Mouse (Mus musculus): Measurements from ENCODE around the gene Rps27rt. TPM values are rescaled to one million over a fixed set of nuclear protein-coding genes. Genes with fewer than 3 reads are reported as not detected.

The Rps27rt gene
- polyA plus RNA-seq, 1 experiment, result 85.5 TPM

DNA sequence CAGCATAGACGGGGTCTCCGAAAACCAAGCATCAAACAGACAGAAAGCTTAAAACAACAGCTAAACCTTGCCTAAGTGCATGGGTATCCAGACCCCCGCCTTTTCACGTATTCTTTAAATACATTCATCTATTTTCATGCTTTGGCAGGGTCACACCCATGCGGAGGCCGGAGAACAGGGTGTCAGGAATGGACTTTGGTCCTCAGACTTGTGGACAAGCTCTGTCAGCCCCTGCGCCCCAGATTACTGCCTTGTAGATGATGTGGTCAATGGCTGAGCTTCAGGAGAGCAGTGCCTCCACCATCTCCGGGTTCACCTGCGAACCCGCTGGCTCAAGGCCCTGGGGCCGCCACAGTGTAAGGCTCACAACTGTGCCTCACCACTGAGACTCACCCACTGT is 27.2 kb downstream of the Rps27rt start:
- DNase-seq, result no peak
- WGBS, result 95% methylated on average over 11 of the region's 11 CpGs
- H3K36me3 ChIP-seq (ENCODE audit: control insufficient read depth, insufficient read depth, low read length), result no peaks in the 10 kb centered on the region
- H3K4me1 ChIP-seq (replicated peaks; ENCODE audit: control insufficient read depth, insufficient read depth, low read length), result 0 out of 2 replicates have a peak, but pooled peaks cover 1% of the 10 kb centered on the region
- no peak overlapping the region for H3K27ac ChIP-seq (ENCODE audit: control insufficient read depth, insufficient read depth, low read length)
- H3K4me3 ChIP-seq (ENCODE audit: control insufficient read depth, insufficient read depth, low read length), result no peak overlapping the region
- TF ChIP-seq POLR2A (IDR thresholded peaks at IDR 0.05; ENCODE audit: control insufficient read depth, extremely low read depth, insufficient read depth, low read length, poor library complexity) (no peak), CTCF (IDR thresholded peaks at IDR 0.05; ENCODE audit: borderline replicate concordance, control insufficient read depth, extremely low read depth, insufficient read depth, low read length, poor library complexity) (no peak)
- H3K27me3 ChIP-seq (ENCODE audit: control insufficient read depth, insufficient read depth, low read length), result no peaks in the 10 kb centered on the region

GRCm38 (mm10) chr9:114952866-114953265 is 29.7 kb downstream of the Rps27rt start:
- TF ChIP-seq CTCF (IDR thresholded peaks at IDR 0.05; ENCODE audit: borderline replicate concordance, control insufficient read depth, extremely low read depth, insufficient read depth, low read length, poor library complexity) (no peak), POLR2A (IDR thresholded peaks at IDR 0.05; ENCODE audit: control insufficient read depth, extremely low read depth, insufficient read depth, low read length, poor library complexity) (no peak)
- no peaks in the 10 kb centered on the region for H3K27me3 ChIP-seq (ENCODE audit: control insufficient read depth, insufficient read depth, low read length)
- H3K27ac ChIP-seq (ENCODE audit: control insufficient read depth, insufficient read depth, low read length), result no peak overlapping the region
- H3K36me3 ChIP-seq (ENCODE audit: control insufficient read depth, insufficient read depth, low read length), result no peaks in the 10 kb centered on the region
- no peak for DNase-seq
- no peak overlapping the region for H3K4me3 ChIP-seq (ENCODE audit: control insufficient read depth, insufficient read depth, low read length)
- whole genome bisulfite sequencing, result 64% methylated on average over 1 of the region's 1 CpGs
- peaks cover 5% of the 10 kb centered on the region for H3K4me1 ChIP-seq (replicated peaks; ENCODE audit: control insufficient read depth, insufficient read depth, low read length)

- DNase-seq, result no peak
- Histone ChIP-seq H3K27ac (ENCODE audit: control insufficient read depth, insufficient read depth, low read length) (no peak overlapping the region), H3K4me3 (ENCODE audit: control insufficient read depth, insufficient read depth, low read length) (no peak overlapping the region), H3K36me3 (ENCODE audit: control insufficient read depth, insufficient read depth, low read length) (no peaks in the 10 kb centered on the region), H3K4me1 (replicated peaks; ENCODE audit: control insufficient read depth, insufficient read depth, low read length) (peaks cover 5% of the 10 kb centered on the region), H3K27me3 (ENCODE audit: control insufficient read depth, insufficient read depth, low read length) (no peaks in the 10 kb centered on the region)
- WGBS, result 7% methylated on average over 5 of the region's 5 CpGs
- TF ChIP-seq CTCF (IDR thresholded peaks at IDR 0.05; ENCODE audit: borderline replicate concordance, control insufficient read depth, extremely low read depth, insufficient read depth, low read length, poor library complexity), result no peak
- no peak for TF ChIP-seq POLR2A (IDR thresholded peaks at IDR 0.05; ENCODE audit: control insufficient read depth, extremely low read depth, insufficient read depth, low read length, poor library complexity)
Measured at GRCm38 (mm10) chr9:114948395-114948794, 34.1 kb downstream of the Rps27rt start.

GRCm38 (mm10) chr9:114945576-114945975 is 37.0 kb downstream of the Rps27rt start:
- Histone ChIP-seq H3K27me3 (ENCODE audit: control insufficient read depth, insufficient read depth, low read length) (no peaks in the 10 kb centered on the region), H3K4me3 (ENCODE audit: control insufficient read depth, insufficient read depth, low read length) (no peak overlapping the region), H3K4me1 (replicated peaks; ENCODE audit: control insufficient read depth, insufficient read depth, low read length) (peaks cover 5% of the 10 kb centered on the region), H3K36me3 (ENCODE audit: control insufficient read depth, insufficient read depth, low read length) (no peaks in the 10 kb centered on the region), H3K27ac (ENCODE audit: control insufficient read depth, insufficient read depth, low read length) (no peak overlapping the region)
- DNase-seq, result no peak
- no peak for TF ChIP-seq CTCF (IDR thresholded peaks at IDR 0.05; ENCODE audit: borderline replicate concordance, control insufficient read depth, extremely low read depth, insufficient read depth, low read length, poor library complexity)
- TF ChIP-seq POLR2A (IDR thresholded peaks at IDR 0.05; ENCODE audit: control insufficient read depth, extremely low read depth, insufficient read depth, low read length, poor library complexity), result no peak
- 91% methylated on average over 6 of the region's 6 CpGs for WGBS

DNA sequence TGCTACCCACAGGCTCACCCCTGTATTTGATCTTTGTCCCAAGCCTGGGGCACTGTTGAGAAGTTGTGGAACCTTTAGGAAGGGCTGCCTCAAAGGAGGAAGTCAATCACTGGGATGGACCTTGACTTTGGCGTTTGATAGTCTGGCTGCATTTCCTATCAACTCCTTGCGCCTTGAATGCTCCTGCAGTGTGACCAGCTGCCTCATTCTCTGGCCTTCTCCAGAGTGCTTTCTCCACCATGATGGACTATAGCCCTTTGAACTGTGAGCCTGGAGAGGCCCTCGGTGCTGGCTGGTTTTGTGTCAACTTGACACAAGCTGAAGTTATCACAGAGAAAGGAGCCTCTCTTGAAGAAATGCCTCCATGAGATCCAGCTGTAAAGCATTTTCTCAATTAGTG is 37.9 kb downstream of the Rps27rt start:
- no peak for DNase-seq
- H3K36me3 ChIP-seq (ENCODE audit: control insufficient read depth, insufficient read depth, low read length), result no peaks in the 10 kb centered on the region
- H3K4me3 ChIP-seq (ENCODE audit: control insufficient read depth, insufficient read depth, low read length), result no peak overlapping the region
- H3K27me3 ChIP-seq (ENCODE audit: control insufficient read depth, insufficient read depth, low read length), result no peaks in the 10 kb centered on the region
- no peak for TF ChIP-seq CTCF (IDR thresholded peaks at IDR 0.05; ENCODE audit: borderline replicate concordance, control insufficient read depth, extremely low read depth, insufficient read depth, low read length, poor library complexity)
- no peak for TF ChIP-seq POLR2A (IDR thresholded peaks at IDR 0.05; ENCODE audit: control insufficient read depth, extremely low read depth, insufficient read depth, low read length, poor library complexity)
- H3K4me1 ChIP-seq (replicated peaks; ENCODE audit: control insufficient read depth, insufficient read depth, low read length), result peaks cover 5% of the 10 kb centered on the region
- no peak overlapping the region for H3K27ac ChIP-seq (ENCODE audit: control insufficient read depth, insufficient read depth, low read length)
- 92% methylated on average over 3 of the region's 3 CpGs for WGBS

DNA sequence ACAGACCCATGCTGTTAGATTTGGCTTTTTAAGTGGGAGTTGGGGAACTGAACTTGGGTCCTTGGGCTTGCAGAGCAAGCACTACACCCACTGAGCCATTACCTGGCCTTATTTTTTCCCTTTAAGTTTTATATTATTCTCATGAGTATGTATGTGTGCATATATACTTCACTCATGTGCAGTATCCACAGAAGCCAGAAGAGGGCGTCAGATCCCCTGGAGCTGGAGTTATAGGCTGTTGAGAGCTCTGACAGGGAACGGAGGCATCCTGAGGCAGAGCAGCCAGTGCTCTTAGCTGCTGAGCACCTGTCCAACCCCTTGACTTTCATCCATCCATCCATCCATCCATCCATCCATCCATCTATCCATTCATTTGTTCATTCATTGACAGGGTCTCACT is 45.9 kb downstream of the Rps27rt start:
- DNase-seq, result no peak
- H3K4me1 ChIP-seq (replicated peaks; ENCODE audit: control insufficient read depth, insufficient read depth, low read length), result peaks cover 20% of the 10 kb centered on the region
- H3K36me3 ChIP-seq (ENCODE audit: control insufficient read depth, insufficient read depth, low read length), result no peaks in the 10 kb centered on the region
- TF ChIP-seq CTCF (IDR thresholded peaks at IDR 0.05; ENCODE audit: borderline replicate concordance, control insufficient read depth, extremely low read depth, insufficient read depth, low read length, poor library complexity) (no peak), POLR2A (IDR thresholded peaks at IDR 0.05; ENCODE audit: control insufficient read depth, extremely low read depth, insufficient read depth, low read length, poor library complexity) (no peak)
- no peak overlapping the region for H3K4me3 ChIP-seq (ENCODE audit: control insufficient read depth, insufficient read depth, low read length)
- H3K27me3 ChIP-seq (ENCODE audit: control insufficient read depth, insufficient read depth, low read length), result no peaks in the 10 kb centered on the region
- no peak overlapping the region for H3K27ac ChIP-seq (ENCODE audit: control insufficient read depth, insufficient read depth, low read length)
- 87% methylated on average over 2 of the region's 2 CpGs for WGBS

- Histone ChIP-seq H3K4me1 (replicated peaks; ENCODE audit: control insufficient read depth, insufficient read depth, low read length) (peaks cover 23% of the 10 kb centered on the region), H3K36me3 (ENCODE audit: control insufficient read depth, insufficient read depth, low read length) (no peaks in the 10 kb centered on the region), H3K4me3 (ENCODE audit: control insufficient read depth, insufficient read depth, low read length) (no peak overlapping the region), H3K27me3 (ENCODE audit: control insufficient read depth, insufficient read depth, low read length) (no peaks in the 10 kb centered on the region), H3K27ac (ENCODE audit: control insufficient read depth, insufficient read depth, low read length) (no peak overlapping the region)
- 94% methylated on average over 4 of the region's 4 CpGs for WGBS
- TF ChIP-seq POLR2A (IDR thresholded peaks at IDR 0.05; ENCODE audit: control insufficient read depth, extremely low read depth, insufficient read depth, low read length, poor library complexity), result no peak
- TF ChIP-seq CTCF (IDR thresholded peaks at IDR 0.05; ENCODE audit: borderline replicate concordance, control insufficient read depth, extremely low read depth, insufficient read depth, low read length, poor library complexity), result no peak
- no peak for DNase-seq
Measured at GRCm38 (mm10) chr9:114935321-114935720, 47.2 kb downstream of the Rps27rt start.

Measured in thymus, adult 2 months (tissue).